Mouse (Mus musculus) forebrain, embryonic 14.5 days (tissue): ENCODE measurements around the gene Lrrc4. TPM values are rescaled to one million over a fixed set of nuclear protein-coding genes. Genes with fewer than 3 reads are reported as not detected.

ENCODE experiments used
- ATAC-seq: fragments of 200-750 bp; cut with Nextera tagmentation; 2 replicates; pipeline ENCODE4 v1.8.0; 2017; ENCODE audit warnings: mild to moderate bottlenecking, moderate library complexity
- DNase-seq: peaks from one replicate; pipeline ENCODE4 v3.0.0-alpha.2; 2015; ENCODE audit warnings: low spot score
- H3K27ac ChIP-seq: fragments of 300-500 bp; sonication (generic); 2 replicates; pipeline ENCODE4 v1.5.1; 2014; ENCODE audit warnings: low read depth, mild to moderate bottlenecking, control low read depth, low read length, moderate library complexity
- H3K27me3 ChIP-seq: fragments of 300-500 bp; sonication (generic); replicated peaks from 2 replicates; pipeline ENCODE4 v1.6.1; 2014; ENCODE audit warnings: low read length, control low read depth, mixed read lengths; ENCODE audit not compliant: control insufficient read depth, insufficient read depth
- H3K36me3 ChIP-seq: fragments of 300-500 bp; sonication (generic); 2 replicates; pipeline ENCODE4 v1.6.1; 2014; ENCODE audit warnings: low read length, control low read depth; ENCODE audit not compliant: control insufficient read depth, insufficient read depth
- H3K4me1 ChIP-seq: fragments of 300-500 bp; sonication (generic); 2 replicates; pipeline ENCODE4 v1.6.1; 2014; ENCODE audit warnings: antibody characterized with exemption, low read length, control low read depth; ENCODE audit not compliant: control insufficient read depth, insufficient read depth
- H3K4me2 ChIP-seq: fragments of 300-500 bp; sonication (generic); 2 replicates; pipeline ENCODE4 v1.6.1; 2014; ENCODE audit warnings: mild to moderate bottlenecking, control low read depth, low read length
- H3K4me3 ChIP-seq: fragments of 300-500 bp; sonication (generic); 2 replicates; pipeline ENCODE4 v1.5.1; 2014; ENCODE audit warnings: low read depth, low read length, control low read depth
- H3K9ac ChIP-seq: fragments of 300-500 bp; sonication (generic); 2 replicates; pipeline ENCODE4 v1.6.1; 2014; ENCODE audit warnings: mild to moderate bottlenecking, low read length, control low read depth, moderate library complexity
- H3K9me3 ChIP-seq: fragments of 300-500 bp; sonication (generic); replicated peaks from 2 replicates; pipeline ENCODE4 v1.6.1; 2016; ENCODE audit warnings: low read length, control low read depth, mixed read lengths; ENCODE audit not compliant: control insufficient read depth
- WGBS: fragments of 180-500 bp; shearing (Covaris S2); extraction: QIAGEN DNeasy Blood & Tissue Kit; methylation state at CpG from one replicate; pipeline ENCODE4 v1.1.7; 2014; 5-methylcytosine and 5-hydroxymethylcytosine counted together
- polyA plus RNA-seq: library from polyadenylated mRNA; unstranded; fragments of >200 nt; fragmentation: Nextera tagmentation; extraction: Ambion mirVana; gene quantifications from 2 replicates; pipeline ENCODE4 v1.2.1, GENCODE M21; 2014

Gene Lrrc4
- polyA plus RNA-seq, 1 experiment from 2014 or later = 5.8 TPM

DNA sequence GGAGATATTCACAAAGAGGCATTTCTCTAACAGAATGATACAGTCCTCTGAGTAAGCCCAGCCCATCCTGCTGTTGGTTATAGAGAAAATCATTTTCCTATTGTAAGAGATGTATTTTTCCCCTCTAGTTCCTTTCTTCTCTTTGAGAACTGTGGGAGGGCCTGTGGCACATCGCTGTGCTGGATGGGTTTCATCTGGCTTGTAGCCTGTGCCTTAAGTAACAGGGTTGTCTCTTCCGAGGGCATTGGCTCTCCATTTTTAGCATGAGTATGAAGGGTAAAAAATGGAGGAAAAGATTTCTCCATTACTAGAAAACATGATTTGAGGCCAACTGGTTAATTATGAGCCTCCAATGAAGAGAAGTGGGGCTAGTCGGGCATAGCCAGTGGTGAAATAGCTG lies 216.1 kb downstream of the Lrrc4 start:
- 78% methylated on average over 3 of the region's 3 CpGs for WGBS
- Histone ChIP-seq H3K9me3 (no peaks in the 10 kb centered on the region), H3K4me1 (peaks cover 21% of the 10 kb centered on the region), H3K4me2 (no peak overlapping the region), H3K27ac (no peak overlapping the region), H3K4me3 (no peak overlapping the region), H3K9ac (no peak overlapping the region), H3K27me3 (no peaks in the 10 kb centered on the region), H3K36me3 (no peaks in the 10 kb centered on the region)
- DNase-seq (no peak), ATAC-seq (no peak)

DNA sequence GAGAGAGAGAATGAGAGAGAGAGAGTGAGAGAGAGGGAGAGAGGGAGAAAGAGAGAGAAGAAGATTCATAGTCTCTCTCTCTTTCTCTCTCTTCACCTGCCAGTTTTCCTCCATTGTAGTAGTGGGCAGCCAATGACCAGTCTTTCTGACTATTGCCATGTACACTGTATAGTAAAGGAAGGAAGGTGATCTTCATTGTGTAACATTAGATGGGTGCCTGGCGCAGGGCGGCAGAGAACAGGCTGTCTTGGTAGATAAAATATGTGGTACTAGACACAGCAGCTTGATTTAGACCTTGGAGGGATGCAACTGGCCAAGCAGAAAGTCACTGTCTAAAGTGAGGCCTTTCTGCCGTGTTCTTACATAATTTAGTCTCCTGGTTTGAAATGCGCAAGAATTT lies 216.7 kb downstream of the Lrrc4 start:
- ATAC-seq = no peak
- no peak for DNase-seq
- Histone ChIP-seq H3K4me2 (no peak overlapping the region), H3K27me3 (no peaks in the 10 kb centered on the region), H3K9ac (no peak overlapping the region), H3K27ac (no peak overlapping the region), H3K36me3 (no peaks in the 10 kb centered on the region), H3K9me3 (no peaks in the 10 kb centered on the region), H3K4me1 (peaks cover 19% of the 10 kb centered on the region), H3K4me3 (no peak overlapping the region)
- WGBS = 94% methylated on average over 4 of the region's 4 CpGs

DNA sequence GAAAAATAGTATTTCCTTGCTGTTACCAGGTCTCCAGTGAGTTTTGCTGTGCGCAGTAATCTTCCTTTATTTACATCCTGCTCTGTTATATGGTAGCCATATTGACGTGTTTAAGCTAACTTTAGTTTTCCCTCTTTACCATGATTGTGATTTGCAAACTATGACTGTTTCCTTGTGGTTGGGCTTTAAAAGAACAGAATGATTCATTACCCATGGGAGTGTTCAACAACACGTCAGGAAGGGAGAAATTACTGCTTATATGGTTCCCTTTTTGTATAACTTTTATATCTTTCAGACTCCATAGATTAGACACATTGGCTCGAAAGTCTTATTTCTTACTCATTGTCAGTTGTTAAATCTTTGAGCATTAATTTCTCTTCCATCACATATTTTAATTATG lies 218.1 kb downstream of the Lrrc4 start:
- no peak for ATAC-seq
- no peak overlapping the region for H3K4me2 ChIP-seq
- H3K9ac ChIP-seq = no peak overlapping the region
- H3K4me3 ChIP-seq = no peak overlapping the region
- H3K27ac ChIP-seq = no peak overlapping the region
- H3K27me3 ChIP-seq = no peaks in the 10 kb centered on the region
- H3K4me1 ChIP-seq = peaks cover 6% of the 10 kb centered on the region; the same call in 1 of the 2 replicates
- no peak for DNase-seq
- WGBS = 85% methylated on average over 4 of the region's 4 CpGs
- no peaks in the 10 kb centered on the region for H3K9me3 ChIP-seq
- no peaks in the 10 kb centered on the region for H3K36me3 ChIP-seq

Other genes with a start within 250 kb of the Lrrc4 start
- gene Lep, start 228.5 kb upstream of the Lrrc4 start, polyA plus RNA-seq = not detected in 2 replicates